Mouse (Mus musculus): ENCODE results near the gene Slc35f3.

DNA sequence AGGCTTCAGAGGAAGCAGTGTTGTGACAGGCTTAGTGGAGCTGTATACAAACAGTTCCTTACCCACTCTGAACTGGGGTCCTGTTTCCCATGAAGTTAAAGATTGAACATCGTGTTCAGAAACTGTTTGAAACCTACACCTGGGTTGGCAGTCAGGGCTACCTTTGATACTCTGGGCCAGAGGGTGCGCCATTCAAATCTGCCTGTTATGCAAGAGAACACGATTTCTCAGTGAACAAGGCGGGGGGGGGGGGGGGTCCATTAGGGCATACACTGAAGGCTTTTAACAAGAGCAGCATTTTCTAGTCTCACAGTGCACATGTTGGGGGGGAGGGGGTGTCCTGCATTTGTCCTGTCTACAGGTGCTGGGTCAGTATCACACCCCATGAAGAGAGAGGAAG lies 125.8 kb downstream of the Slc35f3 start:
- TF ChIP-seq CTCF (IDR thresholded peaks at IDR 0.05; ENCODE audit: control insufficient read depth, insufficient read depth, insufficient replicate concordance, low read depth, low read length) (no peak), POLR2A (IDR thresholded peaks at IDR 0.05; ENCODE audit: control insufficient read depth, low read depth, low read length) (no peak)

All from testis, adult 2 months (tissue).